Mouse (Mus musculus) CH12.LX (cell line): ENCODE measurements around the gene Lypd8. TPM values are rescaled to one million over a fixed set of nuclear protein-coding genes. Genes with fewer than 3 reads are reported as not detected.

Source experiments
- DNase-seq: peaks from one replicate; pipeline ENCODE4 v3.0.0-alpha.2; 2013; ENCODE audit errors: extremely low read depth
- H3K27ac ChIP-seq: 2 replicates; pipeline ENCODE4 v1.5.1; 2012; ENCODE audit warnings: low read depth, mild to moderate bottlenecking, control low read depth, moderate library complexity; ENCODE audit not compliant: insufficient read depth
- H3K27me3 ChIP-seq: replicated peaks from 2 replicates; pipeline ENCODE3; 2012; ENCODE audit warnings: inconsistent platforms
- H3K36me3 ChIP-seq, 2 experiments: replicated peaks in 1 of 2; 2 replicates each; pipeline versions ENCODE3 to v1.6.1; 2012; ENCODE audit warnings: inconsistent platforms in 1 of 2, low read length in 1 of 2, mild to moderate bottlenecking in 1 of 2, mixed read lengths in 1 of 2, moderate library complexity in 1 of 2; ENCODE audit not compliant: control insufficient read depth in 1 of 2, insufficient read depth in 1 of 2
- H3K4me1 ChIP-seq, 2 experiments: 2 replicates each; pipeline ENCODE4 v1.6.1; 2012; ENCODE audit warnings: inconsistent platforms in 1 of 2, moderate library complexity in 1 of 2; ENCODE audit not compliant: insufficient read depth in 2 of 2, control insufficient read depth in 1 of 2
- H3K4me2 ChIP-seq: 2 replicates; pipeline ENCODE4 v1.6.1; 2012; ENCODE audit warnings: low read depth, mild to moderate bottlenecking, control low read depth; ENCODE audit not compliant: poor library complexity, insufficient read depth, severe bottlenecking
- H3K4me3 ChIP-seq, 3 experiments: fragments of 150-350 bp in 1 of 3; sonication (generic) in 1 of 3; replicated peaks in 1 of 3; 2 replicates each; pipeline versions ENCODE3 to v1.5.1; 2011 to 2012; ENCODE audit warnings: low read depth in 2 of 3, low read length in 2 of 3, mild to moderate bottlenecking in 2 of 3, moderate library complexity in 2 of 3, control low read depth in 1 of 3, improper control_type of control experiment in 1 of 3, inconsistent platforms in 1 of 3, mixed read lengths in 1 of 3; ENCODE audit not compliant: poor library complexity in 1 of 3
- H3K79me2 ChIP-seq: replicated peaks from 2 replicates; pipeline ENCODE4 v1.6.1; 2012; ENCODE audit warnings: mild to moderate bottlenecking, moderate library complexity; ENCODE audit not compliant: control insufficient read depth, poor library complexity, insufficient read depth, severe bottlenecking; ENCODE audit errors: extremely low read depth
- H3K9ac ChIP-seq: 2 replicates; pipeline ENCODE4 v1.6.1; 2012; ENCODE audit warnings: low read depth, mild to moderate bottlenecking, control low read depth, moderate library complexity; ENCODE audit not compliant: insufficient read depth
- H3K9me3 ChIP-seq: replicated peaks from 2 replicates; pipeline ENCODE3; 2012; ENCODE audit warnings: low read length, inconsistent platforms, mixed read lengths
- BHLHE40 ChIP-seq: IDR thresholded peaks from 2 replicates; pipeline ENCODE4 v1.6.1; 2011; ENCODE audit warnings: mild to moderate bottlenecking, low read depth, low read length, improper control_type of control experiment
- CHD2 ChIP-seq: IDR thresholded peaks from 2 replicates; pipeline ENCODE4 v1.6.1; 2011; ENCODE audit warnings: low read length, improper control_type of control experiment
- CTCF ChIP-seq, 2 experiments: IDR thresholded peaks in 1 of 2; conservative IDR thresholded peaks in 1 of 2; 2 replicates each; pipeline ENCODE4 v1.5.1; 2011 to 2012; ENCODE audit warnings: low read depth in 2 of 2, low read length in 2 of 2, improper control_type of control experiment in 1 of 2, inconsistent platforms in 1 of 2, mild to moderate bottlenecking in 1 of 2, moderate library complexity in 1 of 2
- E2F4 ChIP-seq: IDR thresholded peaks from 2 replicates; pipeline ENCODE4 v1.6.1; 2011; ENCODE audit warnings: low read depth, low read length, improper control_type of control experiment; ENCODE audit not compliant: insufficient replicate concordance
- ELF1 ChIP-seq: IDR thresholded peaks from 2 replicates; pipeline ENCODE4 v1.6.1; 2014; ENCODE audit warnings: low read depth, mild to moderate bottlenecking, inconsistent platforms, low read length, improper control_type of control experiment
- EP300 ChIP-seq: IDR thresholded peaks from 2 replicates; pipeline ENCODE4 v1.6.1; 2011; ENCODE audit warnings: low read length, improper control_type of control experiment
- ETS1 ChIP-seq: conservative IDR thresholded peaks from 2 replicates; pipeline ENCODE4 v1.6.1; 2012; ENCODE audit warnings: low read depth, mild to moderate bottlenecking, inconsistent platforms, low read length, improper control_type of control experiment, moderate library complexity
- GABPA ChIP-seq: IDR thresholded peaks from 2 replicates; pipeline ENCODE4 v1.6.1; 2012; ENCODE audit warnings: low read depth, low read length, improper control_type of control experiment, inconsistent platforms; ENCODE audit not compliant: insufficient replicate concordance
- JUND ChIP-seq: conservative IDR thresholded peaks from 2 replicates; pipeline ENCODE4 v1.6.1; 2011; ENCODE audit warnings: low read depth, low read length, improper control_type of control experiment
- MAX ChIP-seq: IDR thresholded peaks from 2 replicates; pipeline ENCODE4 v1.6.1; 2011; ENCODE audit warnings: low read length, improper control_type of control experiment
- MAZ ChIP-seq: IDR thresholded peaks from 2 replicates; pipeline ENCODE4 v1.6.1; 2012; ENCODE audit warnings: low read depth, mild to moderate bottlenecking, inconsistent platforms, low read length, improper control_type of control experiment, moderate library complexity
- NELFE ChIP-seq: IDR thresholded peaks from 2 replicates; pipeline ENCODE4 v1.6.1; 2011; ENCODE audit warnings: low read depth, low read length, improper control_type of control experiment
- NRF1 ChIP-seq: IDR thresholded peaks from 2 replicates; pipeline ENCODE4 v1.6.1; 2014; ENCODE audit warnings: low read depth, mild to moderate bottlenecking, inconsistent platforms, low read length, improper control_type of control experiment, moderate library complexity
- POLR2AphosphoS2 ChIP-seq: IDR thresholded peaks from 2 replicates; pipeline ENCODE4 v1.6.1; 2011; ENCODE audit warnings: low read depth, low read length, improper control_type of control experiment
- RAD21 ChIP-seq: IDR thresholded peaks from 2 replicates; pipeline ENCODE4 v1.6.1; 2011; ENCODE audit warnings: low read depth, mild to moderate bottlenecking, low read length, improper control_type of control experiment, moderate library complexity
- RCOR1 ChIP-seq: conservative IDR thresholded peaks from 2 replicates; pipeline ENCODE4 v1.6.1; 2012; ENCODE audit warnings: low read depth, mild to moderate bottlenecking, inconsistent platforms, low read length, improper control_type of control experiment
- SMC3 ChIP-seq: IDR thresholded peaks from 2 replicates; pipeline ENCODE4 v1.6.1; 2011; ENCODE audit warnings: low read depth, low read length, improper control_type of control experiment
- TBP ChIP-seq: conservative IDR thresholded peaks from 2 replicates; pipeline ENCODE4 v1.6.1; 2011; ENCODE audit warnings: low read depth, low read length, improper control_type of control experiment
- TCF12 ChIP-seq: IDR thresholded peaks from 2 replicates; pipeline ENCODE4 v1.6.1; 2014; ENCODE audit warnings: low read depth, mild to moderate bottlenecking, inconsistent platforms, low read length, improper control_type of control experiment
- UBTF ChIP-seq: IDR thresholded peaks from 2 replicates; pipeline ENCODE4 v1.6.1; 2012; ENCODE audit warnings: low read depth, mild to moderate bottlenecking, inconsistent platforms, low read length, improper control_type of control experiment, moderate library complexity
- USF1 ChIP-seq: IDR thresholded peaks from 2 replicates; pipeline ENCODE4 v1.6.1; 2014; ENCODE audit warnings: low read depth, mild to moderate bottlenecking, inconsistent platforms, low read length, improper control_type of control experiment
- USF2 ChIP-seq: conservative IDR thresholded peaks from 2 replicates; pipeline ENCODE4 v1.6.1; 2011; ENCODE audit warnings: low read depth, low read length, improper control_type of control experiment
- ZC3H11A ChIP-seq: IDR thresholded peaks from 2 replicates; pipeline ENCODE4 v1.6.1; 2012; ENCODE audit warnings: low read depth, mild to moderate bottlenecking, inconsistent platforms, low read length, improper control_type of control experiment
- ZMIZ1 ChIP-seq: IDR thresholded peaks from 2 replicates; pipeline ENCODE4 v1.6.1; 2012; ENCODE audit warnings: low read depth, mild to moderate bottlenecking, inconsistent platforms, low read length, improper control_type of control experiment
- ZNF384 ChIP-seq: IDR thresholded peaks from 2 replicates; pipeline ENCODE4 v1.6.1; 2012; ENCODE audit warnings: low read depth, low read length, improper control_type of control experiment, inconsistent platforms
- dilution Hi-C: fragments of 300-500 bp; cut with MboI; formaldehyde crosslinking; loops from 2 replicates; pipeline ENCODE4 v1.14.3; 2020; ENCODE audit warnings: low sequenced_read_pairs; ENCODE audit not compliant: extremely low pct_unique_long_range_greater_than_20kb, extremely low pct_ligation_motif_present
- in situ Hi-C: fragments of 300-500 bp; cut with MboI; formaldehyde crosslinking; loops from 3 replicates; pipeline ENCODE4 v1.14.3; 2019; ENCODE audit warnings: low sequenced_read_pairs, low pct_ligation_motif_present, low pct_unique_long_range_greater_than_20kb, mixed read lengths
- polyA plus RNA-seq: library from polyadenylated mRNA; unstranded; fragments of >175 nt; gene quantifications from 2 replicates; pipeline ENCODE4 v1.2.1, GENCODE M21; 2012; ENCODE audit warnings: low read depth; ENCODE audit not compliant: insufficient read length
- total RNA-seq, 2 experiments: library from RNA; depleted of rRNA; stranded (reverse); fragments of 300-350 nt in 1 of 2; fragments of >200 nt in 1 of 2; gene quantifications; 2 replicates each; pipeline ENCODE4 v1.2.3; 2012 to 2014

The Lypd8 gene
- total and polyA plus RNA-seq, 3 experiments: not detected

- Histone ChIP-seq H3K4me1 (no peaks in the 10 kb centered on the region), H3K9me3 (peaks cover 5% of the 10 kb centered on the region), H3K27me3 (peaks cover 46% of the 10 kb centered on the region), H3K27ac (no peak overlapping the region), H3K9ac (no peak overlapping the region), H3K4me3 (no peak overlapping the region), H3K36me3 (peaks cover 0 to 17% of the 10 kb centered on the region in 2 experiments), H3K4me2 (no peak overlapping the region), H3K79me2 (no peaks in the 10 kb centered on the region)
- in situ Hi-C loops (no loop called here), dilution Hi-C loops (no loop called here)
- peak; percentile 33 for DNase-seq
- no peak for TF ChIP-seq NRF1
- TF ChIP-seq BHLHE40: no peak
- TF ChIP-seq USF2: no peak
- no peak for TF ChIP-seq ELF1
- no peak for TF ChIP-seq ZMIZ1
- peak; percentile 27 for TF ChIP-seq SMC3
- TF ChIP-seq GABPA: no peak
- TF ChIP-seq TBP: no peak
- no peak for TF ChIP-seq JUND
- TF ChIP-seq RCOR1: no peak
- peak; percentile 49 for TF ChIP-seq RAD21
- no peak for TF ChIP-seq NELFE
- TF ChIP-seq E2F4: no peak
- TF ChIP-seq CHD2: no peak
- no peak for TF ChIP-seq TCF12
- TF ChIP-seq EP300: no peak
- no peak for TF ChIP-seq MAZ
- peak; percentile 54 to 59; a peak in 3 of 4 replicates for TF ChIP-seq CTCF (conservative IDR thresholded peaks at IDR 0.05 in 1 of 2, IDR thresholded peaks at IDR 0.05 in 1 of 2; ENCODE audit: low read depth in 2 of 2, low read length in 2 of 2)
- no peak for TF ChIP-seq ETS1
- no peak for TF ChIP-seq ZNF384
- no peak for TF ChIP-seq MAX
These were observed 25.9 kb upstream of the Lypd8 start for GRCm38 (mm10) chr11:58352681-58353548.

- dilution Hi-C loops: no loop called here
- H3K79me2 ChIP-seq: no peaks in the 10 kb centered on the region
- no peak for DNase-seq
- peaks cover 5% of the 10 kb centered on the region for H3K9me3 ChIP-seq
- no peaks in the 10 kb centered on the region for H3K4me1 ChIP-seq
- no peak overlapping the region for H3K4me2 ChIP-seq
- in situ Hi-C loops: no loop called here
- no peak overlapping the region for H3K4me3 ChIP-seq
- TF ChIP-seq USF1 (no peak), POLR2AphosphoS2 (no peak), RAD21 (no peak), CTCF (conservative IDR thresholded peaks at IDR 0.05 in 1 of 2, IDR thresholded peaks at IDR 0.05 in 1 of 2; ENCODE audit: low read depth in 2 of 2, low read length in 2 of 2) (no peak), TCF12 (no peak), ZC3H11A (no peak), UBTF (no peak), MAZ (no peak)
- H3K36me3 ChIP-seq: peaks cover 0 to 11% of the 10 kb centered on the region in 2 experiments
- no peak overlapping the region for H3K9ac ChIP-seq
- H3K27ac ChIP-seq: no peak overlapping the region
- peaks cover 54% of the 10 kb centered on the region for H3K27me3 ChIP-seq
These were observed 25.1 kb upstream of the Lypd8 start for GRCm38 (mm10) chr11:58353709-58354108.
